Mouse (Mus musculus): ENCODE data around the gene Urb2. TPM values are rescaled to one million over a fixed set of nuclear protein-coding genes. Genes with fewer than 3 reads are reported as not detected.

Gene Urb2
- polyA plus RNA-seq, 2 experiments, result 6.7 to 11.9 TPM

DNA sequence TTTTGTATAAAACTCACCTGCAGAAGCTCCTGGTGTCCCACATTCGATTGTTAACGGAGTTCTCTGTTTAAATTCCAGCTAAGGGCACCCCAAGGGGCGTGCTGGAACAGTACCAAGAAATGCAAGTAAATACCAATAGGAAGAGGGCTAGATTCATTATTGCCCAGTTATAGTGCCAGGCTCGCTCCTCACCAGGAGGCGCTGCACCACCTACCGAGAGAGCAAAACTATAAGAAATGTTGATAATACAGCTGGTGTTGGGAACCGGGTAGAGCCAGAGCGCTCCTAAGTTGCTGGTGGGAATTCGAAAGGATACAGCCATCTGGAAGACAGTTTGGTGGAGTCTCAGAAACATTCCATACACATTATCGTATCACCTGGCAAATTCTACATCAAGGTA is 56.7 kb downstream of the Urb2 start:
- WGBS, result 72% methylated on average over 10 of the region's 10 CpGs
- H3K4me2 ChIP-seq (replicated peaks; ENCODE audit: low read depth, low read length, severe bottlenecking), result no peak overlapping the region
- no peak for TF ChIP-seq POLR2A (IDR thresholded peaks at IDR 0.05; ENCODE audit: borderline replicate concordance, extremely low read depth, insufficient read depth, insufficient read length)
- H3K9ac ChIP-seq (ENCODE audit: low read depth, low read length, severe bottlenecking), result no peak overlapping the region
- ATAC-seq (ENCODE audit: low FRiP score, low read depth), result no peak
- no peaks in the 10 kb centered on the region for H3K9me3 ChIP-seq (ENCODE audit: control insufficient read depth, low read length)
- no peak overlapping the region for H3K27ac ChIP-seq (replicated peaks; ENCODE audit: low read depth, low read length)
- no peaks in the 10 kb centered on the region for H3K27me3 ChIP-seq (ENCODE audit: control insufficient read depth, insufficient read depth, low read length)
- peaks cover 8% of the 10 kb centered on the region; the same call in 1 of the 2 replicates for H3K4me1 ChIP-seq (ENCODE audit: control insufficient read depth, insufficient read depth, low read length)
- no peaks in the 10 kb centered on the region for H3K36me3 ChIP-seq (ENCODE audit: control insufficient read depth, insufficient read depth, low read length)
- DNase-seq (ENCODE audit: low spot score), result no peak
- no peak overlapping the region for H3K4me3 ChIP-seq (replicated peaks; ENCODE audit: low read length)

DNA sequence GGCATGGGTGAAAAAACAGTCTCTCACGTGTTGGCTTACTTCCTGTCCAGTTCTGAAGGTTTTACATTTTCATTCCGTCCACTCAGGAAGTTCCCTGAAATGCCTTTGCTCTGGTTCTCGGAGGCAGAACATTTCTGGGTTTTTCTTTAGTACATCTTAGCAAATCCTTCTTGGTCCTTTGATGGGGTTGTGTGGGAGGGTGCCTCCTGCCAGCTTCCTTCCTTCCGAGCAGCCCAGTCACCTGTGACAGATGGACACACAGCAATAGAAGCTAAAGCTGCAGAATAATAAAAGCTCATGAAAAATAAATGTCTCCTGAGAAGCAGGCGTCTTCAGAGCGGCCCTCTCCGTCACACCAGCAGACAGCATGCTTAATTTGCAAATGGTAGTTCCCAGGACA is 57.7 kb downstream of the Urb2 start:
- no peak overlapping the region for H3K27ac ChIP-seq (replicated peaks; ENCODE audit: low read depth, low read length)
- H3K9me3 ChIP-seq (ENCODE audit: control insufficient read depth, low read length), result no peaks in the 10 kb centered on the region
- H3K27me3 ChIP-seq (ENCODE audit: control insufficient read depth, insufficient read depth, low read length), result no peaks in the 10 kb centered on the region
- DNase-seq (ENCODE audit: low spot score), result no peak
- TF ChIP-seq POLR2A (IDR thresholded peaks at IDR 0.05; ENCODE audit: borderline replicate concordance, extremely low read depth, insufficient read depth, insufficient read length), result no peak
- no peak overlapping the region for H3K4me3 ChIP-seq (replicated peaks; ENCODE audit: low read length)
- no peak overlapping the region for H3K9ac ChIP-seq (ENCODE audit: low read depth, low read length, severe bottlenecking)
- ATAC-seq (ENCODE audit: low FRiP score, low read depth), result no peak
- no peaks in the 10 kb centered on the region for H3K36me3 ChIP-seq (ENCODE audit: control insufficient read depth, insufficient read depth, low read length)
- WGBS, result 70% methylated on average over 7 of the region's 7 CpGs
- no peak overlapping the region for H3K4me2 ChIP-seq (replicated peaks; ENCODE audit: low read depth, low read length, severe bottlenecking)
- H3K4me1 ChIP-seq (ENCODE audit: control insufficient read depth, insufficient read depth, low read length), result peaks cover 8% of the 10 kb centered on the region; the same call in 1 of the 2 replicates

DNA sequence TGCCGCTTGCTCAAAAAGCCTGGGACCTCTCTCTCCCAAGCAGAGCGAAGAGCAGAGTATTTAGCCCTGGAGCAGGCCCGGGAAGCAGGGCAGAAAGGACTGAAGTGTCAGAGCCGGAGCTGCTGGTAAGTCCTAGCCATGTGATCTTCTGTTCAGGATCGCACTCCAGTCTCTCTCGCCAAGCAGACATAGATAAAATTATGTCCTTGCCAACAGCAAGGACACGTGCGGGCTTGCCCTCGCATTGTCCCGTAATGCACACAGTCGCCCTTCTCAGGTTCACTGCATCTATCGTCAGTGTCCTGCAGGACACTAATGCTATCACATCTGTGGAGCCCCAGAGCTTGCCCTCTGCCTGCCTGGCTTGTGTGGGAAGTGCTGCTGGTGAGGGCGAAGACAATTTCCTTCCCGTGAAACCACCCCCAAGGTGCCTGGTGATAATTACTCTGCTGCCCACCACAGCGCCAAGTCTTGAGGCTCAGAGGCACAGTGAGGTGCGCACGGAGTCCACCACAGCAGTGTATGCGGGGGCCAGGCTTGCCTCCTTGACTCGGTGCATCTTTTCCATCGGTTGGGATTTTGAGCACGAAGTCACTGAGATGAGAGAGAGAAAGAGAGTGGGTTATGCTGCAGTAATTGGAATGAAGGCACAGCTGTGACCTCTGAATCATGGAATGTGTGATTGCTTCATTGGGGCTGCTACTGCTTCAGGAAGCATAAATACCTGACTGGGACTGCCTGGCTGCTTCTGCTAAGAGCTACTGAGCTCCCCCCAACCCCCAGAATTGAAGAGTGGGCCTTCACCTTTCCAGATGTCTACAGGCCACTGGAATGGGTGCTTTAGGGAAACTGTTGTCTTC is 59.4 kb downstream of the Urb2 start:
- Histone ChIP-seq H3K27ac (replicated peaks; ENCODE audit: low read depth, low read length) (no peak overlapping the region), H3K4me1 (ENCODE audit: control insufficient read depth, insufficient read depth, low read length) (peaks cover 7% of the 10 kb centered on the region; the same call in 1 of the 2 replicates), H3K27me3 (ENCODE audit: control insufficient read depth, insufficient read depth, low read length) (no peaks in the 10 kb centered on the region), H3K9me3 (ENCODE audit: control insufficient read depth, low read length) (no peaks in the 10 kb centered on the region), H3K4me3 (replicated peaks; ENCODE audit: low read length) (no peak overlapping the region), H3K36me3 (ENCODE audit: control insufficient read depth, insufficient read depth, low read length) (no peaks in the 10 kb centered on the region), H3K9ac (ENCODE audit: low read depth, low read length, severe bottlenecking) (no peak overlapping the region), H3K4me2 (replicated peaks; ENCODE audit: low read depth, low read length, severe bottlenecking) (no peak overlapping the region)
- no peak for ATAC-seq (ENCODE audit: low FRiP score, low read depth)
- no peak for DNase-seq (ENCODE audit: low spot score)
- no peak for TF ChIP-seq POLR2A (IDR thresholded peaks at IDR 0.05; ENCODE audit: borderline replicate concordance, extremely low read depth, insufficient read depth, insufficient read length)
- 71% methylated on average over 21 of the region's 21 CpGs for WGBS

DNA sequence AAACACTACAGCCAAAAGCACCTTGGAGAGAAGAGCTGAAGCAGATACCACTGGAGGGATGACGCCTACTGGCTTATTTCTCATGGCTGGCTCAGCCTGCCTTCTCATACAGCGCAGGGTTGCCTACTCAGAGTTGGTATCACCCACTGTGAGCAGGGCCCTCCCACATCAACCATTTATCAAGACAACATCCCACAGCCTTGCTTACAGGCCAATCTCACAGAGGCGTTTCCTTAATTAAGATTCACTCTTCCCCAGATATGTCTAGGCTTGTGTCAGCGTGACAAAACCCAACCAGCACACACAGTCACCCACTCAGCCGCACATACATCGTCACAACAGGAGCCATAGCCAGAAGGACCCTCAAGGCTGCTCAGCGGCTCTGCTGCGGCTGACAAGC is 61.3 kb downstream of the Urb2 start:
- no peaks in the 10 kb centered on the region for H3K27me3 ChIP-seq (ENCODE audit: control insufficient read depth, insufficient read depth, low read length)
- H3K4me1 ChIP-seq (ENCODE audit: control insufficient read depth, insufficient read depth, low read length), result no peaks in the 10 kb centered on the region; the same call in 1 of the 2 replicates
- no peaks in the 10 kb centered on the region for H3K36me3 ChIP-seq (ENCODE audit: control insufficient read depth, insufficient read depth, low read length)
- DNase-seq (ENCODE audit: low spot score), result no peak
- 86% methylated on average over 8 of the region's 8 CpGs for WGBS
- no peak overlapping the region for H3K4me3 ChIP-seq (replicated peaks; ENCODE audit: low read length)
- ATAC-seq (ENCODE audit: low FRiP score, low read depth), result no peak
- H3K9ac ChIP-seq (ENCODE audit: low read depth, low read length, severe bottlenecking), result no peak overlapping the region
- H3K4me2 ChIP-seq (replicated peaks; ENCODE audit: low read depth, low read length, severe bottlenecking), result no peak overlapping the region
- H3K9me3 ChIP-seq (ENCODE audit: control insufficient read depth, low read length), result no peaks in the 10 kb centered on the region
- no peak for TF ChIP-seq POLR2A (IDR thresholded peaks at IDR 0.05; ENCODE audit: borderline replicate concordance, extremely low read depth, insufficient read depth, insufficient read length)
- H3K27ac ChIP-seq (replicated peaks; ENCODE audit: low read depth, low read length), result no peak overlapping the region

DNA sequence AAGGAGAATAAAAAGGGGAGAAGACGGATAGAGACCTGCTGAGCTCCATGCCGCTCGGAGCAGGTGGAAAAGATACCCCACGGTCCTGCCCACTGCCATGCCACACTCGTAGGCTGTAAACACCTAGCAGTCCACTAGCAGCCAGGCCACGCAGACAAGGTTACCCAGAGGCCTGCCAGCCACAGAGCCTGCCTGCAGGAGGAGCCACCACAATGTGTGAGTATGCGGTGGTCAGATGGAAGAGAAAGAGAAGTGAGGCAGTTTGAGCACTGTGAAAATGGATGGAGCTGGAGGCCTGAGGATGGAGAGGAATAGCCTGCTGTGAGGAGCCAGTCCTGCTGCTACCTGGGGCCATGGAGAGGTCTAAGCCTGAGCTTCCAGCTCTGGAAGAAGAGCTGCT is 62.3 kb downstream of the Urb2 start:
- WGBS, result 78% methylated on average over 7 of the region's 7 CpGs
- no peaks in the 10 kb centered on the region for H3K36me3 ChIP-seq (ENCODE audit: control insufficient read depth, insufficient read depth, low read length)
- H3K4me2 ChIP-seq (replicated peaks; ENCODE audit: low read depth, low read length, severe bottlenecking), result no peak overlapping the region
- H3K4me3 ChIP-seq (replicated peaks; ENCODE audit: low read length), result no peak overlapping the region
- no peak for TF ChIP-seq POLR2A (IDR thresholded peaks at IDR 0.05; ENCODE audit: borderline replicate concordance, extremely low read depth, insufficient read depth, insufficient read length)
- ATAC-seq (ENCODE audit: low FRiP score, low read depth) (no peak), DNase-seq (ENCODE audit: low spot score) (no peak)
- H3K27me3 ChIP-seq (ENCODE audit: control insufficient read depth, insufficient read depth, low read length), result no peaks in the 10 kb centered on the region
- no peaks in the 10 kb centered on the region; the same call in 1 of the 2 replicates for H3K4me1 ChIP-seq (ENCODE audit: control insufficient read depth, insufficient read depth, low read length)
- H3K9me3 ChIP-seq (ENCODE audit: control insufficient read depth, low read length), result no peaks in the 10 kb centered on the region
- H3K27ac ChIP-seq (replicated peaks; ENCODE audit: low read depth, low read length), result no peak overlapping the region
- H3K9ac ChIP-seq (ENCODE audit: low read depth, low read length, severe bottlenecking), result no peak overlapping the region
